Comparison of ENCODE assay signal across 27 mouse cellular contexts in genomic region chr2:35933116-35933515, GRCm38 (mm10). TPM values are rescaled to one million over a fixed set of nuclear protein-coding genes. Genes with fewer than 3 reads are reported as not detected.
"Had no signal": no experiment of that assay in that cellular context is flagged by ENCODE, and none has a peak within 500 bp of the region (broad histone marks: within the 10 kb centered on the region; RNA-seq: fewer than 3 reads in every experiment).

No protein-coding gene starts in this region.

- H3K9ac ChIP-seq: embryonic facial prominence, embryonic 12.5 days; embryonic facial prominence, embryonic 13.5 days; embryonic facial prominence, embryonic 15.5 days; forebrain, embryonic 12.5 days; forebrain, embryonic 13.5 days; forebrain, embryonic 15.5 days; forebrain, postnatal 0 days had no signal

- H3K36me3 ChIP-seq: embryonic facial prominence, embryonic 10.5 days; embryonic facial prominence, embryonic 12.5 days; embryonic facial prominence, embryonic 13.5 days; embryonic facial prominence, embryonic 15.5 days; forebrain, embryonic 10.5 days; forebrain, embryonic 12.5 days; forebrain, embryonic 15.5 days; heart, embryonic 10.5 days had no signal

- H3K27ac ChIP-seq: embryonic facial prominence, embryonic 10.5 days; embryonic facial prominence, embryonic 12.5 days; embryonic facial prominence, embryonic 13.5 days; embryonic facial prominence, embryonic 15.5 days; forebrain, embryonic 10.5 days; forebrain, embryonic 12.5 days; forebrain, embryonic 13.5 days; forebrain, embryonic 15.5 days; gastrocnemius, adult 2 months; heart, adult 2 months; heart, embryonic 10.5 days had no signal

- H3K9me3 ChIP-seq: embryonic facial prominence, embryonic 10.5 days; embryonic facial prominence, embryonic 12.5 days; embryonic facial prominence, embryonic 13.5 days; embryonic facial prominence, embryonic 15.5 days; forebrain, embryonic 10.5 days; forebrain, embryonic 12.5 days; forebrain, embryonic 13.5 days; forebrain, embryonic 15.5 days; heart, embryonic 10.5 days had no signal

- H3K4me2 ChIP-seq: embryonic facial prominence, embryonic 12.5 days; embryonic facial prominence, embryonic 13.5 days; embryonic facial prominence, embryonic 15.5 days; forebrain, embryonic 12.5 days; forebrain, embryonic 13.5 days; forebrain, embryonic 15.5 days had no signal

- DNase-seq: cerebellum, postnatal 10 days; cerebellum, postnatal 14 days; cerebellum, postnatal 25 days; cerebellum, postnatal 36 days; embryo, embryonic 11 days; forebrain, postnatal 0 days; gastrocnemius, adult 2 months; gastrocnemius, postnatal 10 days; gastrocnemius, postnatal 14 days; gastrocnemius, postnatal 25 days; gastrocnemius, postnatal 36 days; heart, adult 11 months; heart, adult 18-20 months; heart, adult 2 months had no signal

- H3K27me3 ChIP-seq: embryonic facial prominence, embryonic 12.5 days; embryonic facial prominence, embryonic 13.5 days; embryonic facial prominence, embryonic 15.5 days; forebrain, embryonic 13.5 days; forebrain, embryonic 15.5 days had no signal

- H3K4me1 ChIP-seq: embryonic facial prominence, embryonic 10.5 days; embryonic facial prominence, embryonic 12.5 days; forebrain, embryonic 10.5 days; forebrain, embryonic 12.5 days; forebrain, embryonic 13.5 days; forebrain, embryonic 15.5 days had no signal

- ATAC-seq: forebrain, embryonic 13.5 days; forebrain, embryonic 14.5 days; forebrain, embryonic 15.5 days; forebrain, embryonic 16.5 days; forebrain, postnatal 0 days had no signal

- H3K4me3 ChIP-seq: embryonic facial prominence, embryonic 10.5 days; embryonic facial prominence, embryonic 12.5 days; embryonic facial prominence, embryonic 13.5 days; embryonic facial prominence, embryonic 15.5 days; erythroblast, embryonic 14.5 days; forebrain, embryonic 10.5 days; forebrain, embryonic 12.5 days; forebrain, embryonic 13.5 days; forebrain, embryonic 15.5 days; gastrocnemius, adult 2 months; heart, adult 2 months; heart, embryonic 10.5 days had no signal

RNA-seq across cellular contexts. Expression of gene Ttll11, which starts 46.6 kb away (rescaled TPM):
- total RNA-seq: granulocyte monocyte progenitor cell, adult 5-6 weeks had no signal
